Mouse (Mus musculus) CD4-positive, CD25-positive, alpha-beta regulatory T cell, adult 4 months (primary cell): ENCODE results near the gene Gtf3c4. TPM values are rescaled to one million over a fixed set of nuclear protein-coding genes. Genes with fewer than 3 reads are reported as not detected.

Source experiments
- ATAC-seq: one replicate; pipeline ENCODE4 v1.8.0; 2017
- polyA plus RNA-seq, 2 experiments: library from polyadenylated mRNA; unstranded; fragments of 100-300 nt; shearing (Covaris generic); gene quantifications; one replicate each; pipeline ENCODE4 v1.2.1; 2017

The Gtf3c4 gene
- polyA plus RNA-seq, 2 experiments from 2014 or later: 3.2 to 3.3 TPM

GRCm38 (mm10) chr2:28798390-28798789 is 41.8 kb downstream of the Gtf3c4 start:
- ATAC-seq: no peak

GRCm38 (mm10) chr2:28797490-28798106 is 42.6 kb downstream of the Gtf3c4 start:
- no peak for ATAC-seq

- ATAC-seq: no peak
These were observed 43.9 kb downstream of the Gtf3c4 start for GRCm38 (mm10) chr2:28796298-28796697.

- ATAC-seq: no peak
These were observed 45.5 kb downstream of the Gtf3c4 start for GRCm38 (mm10) chr2:28794623-28795022.

- ATAC-seq: no peak
These were observed 47.1 kb downstream of the Gtf3c4 start for GRCm38 (mm10) chr2:28792931-28793610.

GRCm38 (mm10) chr2:28787067-28787619 is 53.0 kb downstream of the Gtf3c4 start:
- ATAC-seq: no peak

GRCm38 (mm10) chr2:28786355-28787066 is 53.6 kb downstream of the Gtf3c4 start:
- ATAC-seq: no peak

- no peak for ATAC-seq
These were observed 58.9 kb downstream of the Gtf3c4 start for GRCm38 (mm10) chr2:28781310-28781709.

GRCm38 (mm10) chr2:28780001-28780782 is 60.0 kb downstream of the Gtf3c4 start:
- no peak for ATAC-seq

GRCm38 (mm10) chr2:28776728-28777127 is 63.4 kb downstream of the Gtf3c4 start:
- ATAC-seq: no peak

GRCm38 (mm10) chr2:28774073-28774472 is 66.1 kb downstream of the Gtf3c4 start:
- ATAC-seq: no peak

Other genes starting within 250 kb of the Gtf3c4 start
- not detected for gene Gfi1b, start 218.4 kb downstream of the Gtf3c4 start, polyA plus RNA-seq
- gene Tsc1, start 199.1 kb downstream of the Gtf3c4 start, polyA plus RNA-seq: 10 to 100 TPM; 15.9 to 33.3 TPM
- not detected for gene Spaca9, start 140.6 kb downstream of the Gtf3c4 start, polyA plus RNA-seq
- gene Ak8, start 140.2 kb downstream of the Gtf3c4 start, polyA plus RNA-seq: not detected
- gene Ddx31, start within 50 bp of the Gtf3c4 start, polyA plus RNA-seq: 10 to 100 TPM; 15.3 to 15.9 TPM
- not detected for gene Barhl1, start 76.3 kb upstream of the Gtf3c4 start, polyA plus RNA-seq
- gene Cfap77, start 214.7 kb upstream of the Gtf3c4 start, polyA plus RNA-seq: under 1 TPM; 0.46 to 0.47 TPM
- gene Ttf1, start 219.9 kb upstream of the Gtf3c4 start, polyA plus RNA-seq: 10 to 100 TPM; 20.7 to 24.1 TPM